Mouse (Mus musculus) stomach, postnatal 0 days (tissue): Measurements from ENCODE around the gene Fam216a. TPM values are rescaled to one million over a fixed set of nuclear protein-coding genes. Genes with fewer than 3 reads are reported as not detected.

ENCODE experiments used
- ATAC-seq: fragments of 200-750 bp; cut with Nextera tagmentation; 2 replicates; pipeline ENCODE4 v1.8.0; 2017; ENCODE audit not compliant: low FRiP score, low TSS enrichment
- DNase-seq: peaks from one replicate; pipeline ENCODE4 v3.0.0-alpha.2; 2016; ENCODE audit warnings: low spot score
- H3K27ac ChIP-seq: fragments of 300-500 bp; sonication (generic); replicated peaks from 2 replicates; pipeline ENCODE4 v1.5.1; 2014; ENCODE audit warnings: mild to moderate bottlenecking, control low read depth
- H3K27me3 ChIP-seq: fragments of 300-500 bp; sonication (generic); 2 replicates; pipeline ENCODE4 v1.6.1; 2014; ENCODE audit warnings: low read length; ENCODE audit not compliant: control insufficient read depth, insufficient read depth
- H3K36me3 ChIP-seq: fragments of 300-500 bp; sonication (generic); 2 replicates; pipeline ENCODE4 v1.6.1; 2014; ENCODE audit warnings: low read length, mixed read lengths; ENCODE audit not compliant: control insufficient read depth, insufficient read depth
- H3K4me1 ChIP-seq: fragments of 300-500 bp; sonication (generic); replicated peaks from 2 replicates; pipeline ENCODE4 v1.6.1; 2014; ENCODE audit warnings: antibody characterized with exemption; ENCODE audit not compliant: control insufficient read depth, insufficient read depth
- H3K4me2 ChIP-seq: fragments of 300-500 bp; sonication (generic); replicated peaks from 2 replicates; pipeline ENCODE4 v1.6.1; 2014; ENCODE audit warnings: low read depth, mild to moderate bottlenecking, control low read depth, moderate library complexity
- H3K4me3 ChIP-seq: fragments of 300-500 bp; sonication (generic); 2 replicates; pipeline ENCODE4 v1.5.1; 2014; ENCODE audit warnings: low read depth, low read length, control low read depth
- H3K9ac ChIP-seq: fragments of 300-500 bp; sonication (generic); 2 replicates; pipeline ENCODE4 v1.6.1; 2014; ENCODE audit warnings: mild to moderate bottlenecking, low read length, control low read depth, mixed read lengths
- H3K9me3 ChIP-seq: fragments of 300-500 bp; sonication (generic); 2 replicates; pipeline ENCODE4 v1.6.1; 2016; ENCODE audit warnings: low read length; ENCODE audit not compliant: control insufficient read depth
- CTCF ChIP-seq: IDR thresholded peaks from 2 replicates; pipeline ENCODE4 v1.5.1; 2016; ENCODE audit warnings: antibody characterized with exemption, low read depth, mild to moderate bottlenecking, moderate library complexity
- EP300 ChIP-seq: optimal IDR thresholded peaks from 2 replicates; pipeline ENCODE3; 2016; ENCODE audit warnings: antibody characterized with exemption
- WGBS: fragments of 180-500 bp; shearing (Covaris S2); extraction: QIAGEN DNeasy Blood & Tissue Kit; methylation state at CpG from one replicate; pipeline ENCODE4 v1.1.7; 2014; 5-methylcytosine and 5-hydroxymethylcytosine counted together
- polyA plus RNA-seq: library from polyadenylated mRNA; unstranded; fragments of >200 nt; fragmentation: Nextera tagmentation; extraction: Ambion mirVana; gene quantifications from 2 replicates; pipeline ENCODE4 v1.2.1, GENCODE M21; 2015

Gene Fam216a
- polyA plus RNA-seq, 1 experiment from 2014 or later = 26.0 TPM

DNA sequence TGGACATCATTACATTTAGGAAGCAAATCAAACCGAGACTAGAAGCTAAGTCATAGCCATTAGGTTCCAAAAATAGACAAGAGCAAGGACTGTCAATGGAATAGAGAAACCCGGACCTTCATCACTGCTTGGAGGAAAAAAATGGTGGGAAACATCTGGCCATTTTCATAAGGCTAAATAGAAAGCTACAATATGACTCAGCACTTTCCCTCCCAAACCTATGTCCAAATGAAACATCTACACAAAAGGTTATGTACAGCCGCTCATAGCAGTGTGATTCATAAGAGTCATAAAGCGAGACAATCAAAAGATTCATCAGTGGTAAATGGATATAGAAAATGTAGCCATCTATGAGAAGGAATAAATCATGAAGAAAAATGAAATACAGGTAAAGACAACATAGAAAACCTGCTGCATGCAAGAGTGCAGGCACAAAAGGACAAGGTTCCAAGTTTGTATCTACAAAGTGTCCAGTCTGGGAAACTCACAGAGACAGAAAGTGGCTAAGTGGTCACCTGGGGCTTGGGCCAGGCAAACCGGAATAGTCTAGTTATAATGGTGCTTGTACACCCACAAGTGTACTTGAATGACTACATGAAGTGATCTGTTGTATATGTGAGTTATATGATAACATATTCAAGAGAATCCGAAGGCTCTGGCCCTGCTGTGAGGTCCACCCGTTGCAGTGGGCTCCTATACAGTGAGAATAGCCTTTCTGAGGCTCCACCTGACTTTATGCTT, 35.4 kb downstream of the Fam216a start:
- 83% methylated on average over 7 of the region's 7 CpGs for WGBS
- Histone ChIP-seq H3K27ac (no peak overlapping the region), H3K4me1 (no peaks in the 10 kb centered on the region), H3K36me3 (no peaks in the 10 kb centered on the region), H3K27me3 (no peaks in the 10 kb centered on the region), H3K9ac (no peak overlapping the region), H3K4me2 (no peak overlapping the region), H3K4me3 (no peak overlapping the region), H3K9me3 (no peaks in the 10 kb centered on the region)
- no peak for ATAC-seq
- TF ChIP-seq EP300 = no peak
- no peak for TF ChIP-seq CTCF
- no peak for DNase-seq

GRCm38 (mm10) chr5:122334682-122335081, 37.5 kb downstream of the Fam216a start:
- DNase-seq (no peak), ATAC-seq (peak; percentile 69)
- no peak overlapping the region for H3K27ac ChIP-seq
- TF ChIP-seq CTCF = no peak
- TF ChIP-seq EP300 = no peak
- 79% methylated on average over 2 of the region's 3 CpGs for WGBS
- no peaks in the 10 kb centered on the region for H3K4me1 ChIP-seq
- no peak overlapping the region for H3K4me2 ChIP-seq
- no peaks in the 10 kb centered on the region for H3K36me3 ChIP-seq
- no peak overlapping the region for H3K9ac ChIP-seq
- no peak overlapping the region for H3K4me3 ChIP-seq
- H3K9me3 ChIP-seq = no peaks in the 10 kb centered on the region
- no peaks in the 10 kb centered on the region for H3K27me3 ChIP-seq

GRCm38 (mm10) chr5:122330269-122330668, 41.9 kb downstream of the Fam216a start:
- 76% methylated on average over 4 of the region's 4 CpGs for WGBS
- H3K27ac ChIP-seq = no peak overlapping the region
- no peaks in the 10 kb centered on the region for H3K27me3 ChIP-seq
- H3K9me3 ChIP-seq = no peaks in the 10 kb centered on the region
- no peak overlapping the region for H3K4me2 ChIP-seq
- no peak for DNase-seq
- ATAC-seq = no peak
- TF ChIP-seq EP300 (no peak), CTCF (peak; percentile 23; the same call in 1 of the 2 replicates)
- no peak overlapping the region for H3K4me3 ChIP-seq
- no peaks in the 10 kb centered on the region; the same call in 1 of the 2 replicates for H3K36me3 ChIP-seq
- no peak overlapping the region for H3K9ac ChIP-seq
- H3K4me1 ChIP-seq = no peaks in the 10 kb centered on the region

DNA sequence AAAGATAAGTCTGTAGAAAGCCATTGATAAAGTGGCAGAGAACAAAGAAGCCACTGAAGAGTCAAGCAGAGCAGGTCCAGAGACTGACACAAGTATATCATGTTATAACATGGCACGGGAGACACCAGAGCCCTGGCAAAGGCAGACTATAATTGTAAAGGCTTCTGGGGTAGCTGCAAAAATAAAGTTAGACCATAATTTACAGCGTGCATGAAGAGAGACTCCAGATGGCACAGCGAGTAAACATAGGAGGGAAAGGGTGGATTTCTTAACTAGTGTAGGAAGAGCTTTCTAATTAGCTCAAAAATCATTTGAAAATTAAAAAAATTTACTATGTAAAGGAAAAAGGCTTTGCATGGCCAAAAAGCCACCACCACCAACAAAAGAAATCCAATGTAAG, 44.9 kb downstream of the Fam216a start:
- no peak for ATAC-seq
- TF ChIP-seq CTCF (no peak), EP300 (no peak)
- WGBS = 82% methylated on average over 3 of the region's 3 CpGs

DNA sequence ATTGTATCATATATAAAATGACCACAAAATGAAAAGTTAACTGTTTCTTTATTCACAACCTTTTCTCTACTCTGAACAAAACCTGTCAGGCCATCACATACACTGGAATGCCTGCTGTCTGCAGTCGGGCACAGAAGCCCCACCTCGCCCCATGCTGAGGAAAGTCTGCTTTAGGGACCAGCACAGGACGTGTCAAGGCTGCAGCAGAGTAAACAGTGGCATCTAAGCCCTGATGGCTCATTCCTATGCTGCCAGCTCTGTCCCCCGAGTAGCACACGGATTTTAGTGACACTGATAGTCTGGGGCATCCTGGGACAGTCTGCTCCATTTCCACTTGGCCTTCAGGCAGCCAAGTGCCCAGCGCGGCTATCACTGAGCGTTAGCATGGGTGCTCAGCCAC, 46.7 kb downstream of the Fam216a start:
- DNase-seq (no peak), ATAC-seq (no peak)
- Histone ChIP-seq H3K27me3 (no peaks in the 10 kb centered on the region), H3K9me3 (no peaks in the 10 kb centered on the region), H3K9ac (no peak overlapping the region), H3K4me3 (no peak overlapping the region), H3K36me3 (peaks cover 3% of the 10 kb centered on the region; the same call in 1 of the 2 replicates), H3K4me1 (no peaks in the 10 kb centered on the region), H3K4me2 (no peak overlapping the region), H3K27ac (no peak overlapping the region)
- WGBS = 85% methylated on average over 8 of the region's 8 CpGs
- TF ChIP-seq EP300 (no peak), CTCF (no peak)

More for the DNA sequence above, 44.9 kb downstream of the Fam216a start:
- Histone ChIP-seq H3K9me3 (no peaks in the 10 kb centered on the region), H3K4me3 (no peak overlapping the region), H3K36me3 (no peaks in the 10 kb centered on the region; the same call in 1 of the 2 replicates), H3K4me1 (no peaks in the 10 kb centered on the region), H3K27me3 (no peaks in the 10 kb centered on the region), H3K4me2 (no peak overlapping the region), H3K27ac (no peak overlapping the region), H3K9ac (no peak overlapping the region)
- DNase-seq = no peak
